Mouse (Mus musculus) bone marrow macrophage, adult 2 months (primary cell): ENCODE data around the gene Abca4.

Experiments used
- CTCF ChIP-seq: IDR thresholded peaks from 2 replicates; pipeline ENCODE4 v1.5.1; 2012; ENCODE audit warnings: low read depth, mild to moderate bottlenecking, low read length, moderate library complexity
- POLR2A ChIP-seq: IDR thresholded peaks from 2 replicates; pipeline ENCODE4 v1.6.1; 2012; ENCODE audit warnings: mild to moderate bottlenecking, low read depth, low read length, borderline replicate concordance

GRCm38 (mm10) chr3:122169616-122170178 lies 125.5 kb downstream of the Abca4 start:
- peak; percentile 91 for TF ChIP-seq CTCF
- TF ChIP-seq POLR2A = no peak
